Mouse (Mus musculus): ENCODE measurements around the gene Rack1.

DNA sequence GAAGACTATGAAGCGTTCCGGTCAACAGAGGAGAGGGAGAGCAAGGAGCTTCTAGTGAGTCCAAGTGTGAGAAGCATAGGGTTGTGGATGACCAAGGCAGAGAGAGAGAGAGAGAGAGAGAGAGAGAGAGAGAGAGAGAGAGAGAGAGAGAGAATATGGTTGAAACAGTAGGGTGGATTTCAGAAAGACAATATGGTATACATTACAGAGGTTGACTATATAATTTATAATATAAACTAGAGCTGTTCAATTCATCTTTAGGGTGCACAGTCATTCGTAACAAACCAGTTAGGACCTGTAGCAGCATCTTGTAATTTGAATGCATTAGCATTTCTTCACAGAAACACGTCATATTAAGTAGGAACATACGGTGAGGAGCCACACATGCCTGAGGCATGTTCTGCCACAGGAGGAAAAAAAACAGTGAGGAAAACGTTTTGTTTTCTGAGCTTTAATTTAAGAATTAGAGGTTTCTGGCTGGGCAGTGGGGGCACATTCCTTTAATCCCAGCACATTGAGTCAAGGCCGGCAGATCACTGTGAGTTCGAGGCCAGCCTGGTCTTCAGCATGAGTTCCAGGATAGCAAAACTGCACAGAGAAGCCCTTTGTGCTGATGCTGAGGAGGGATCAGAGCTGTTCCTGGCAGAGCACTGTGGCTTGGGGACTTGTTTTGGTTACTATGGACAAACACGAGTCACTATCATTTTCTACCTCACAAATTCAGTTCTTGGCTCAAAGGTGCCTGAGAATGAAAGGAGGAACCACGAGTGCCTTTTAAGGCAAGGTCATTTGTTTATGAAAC is 38.9 kb downstream of the Rack1 start:
- TF ChIP-seq CTCF (IDR thresholded peaks at IDR 0.05; ENCODE audit: control insufficient read depth, insufficient read depth, insufficient read length) (no peak), MYOD1 (IDR thresholded peaks at IDR 0.05; ENCODE audit: control insufficient read depth, insufficient read length, low read depth) (no peak), USF1 (IDR thresholded peaks at IDR 0.05; ENCODE audit: low read depth) (no peak), MAX (IDR thresholded peaks at IDR 0.05) (no peak), MYOG (IDR thresholded peaks at IDR 0.05; ENCODE audit: control insufficient read depth, extremely low read depth, insufficient read length) (no peak), CEBPB (IDR thresholded peaks at IDR 0.05; ENCODE audit: low read depth) (no peak)
